Mouse (Mus musculus): ENCODE data around the gene Hoxd3.

- no peak for TF ChIP-seq CTCF (IDR thresholded peaks at IDR 0.05; ENCODE audit: borderline replicate concordance, control insufficient read depth, extremely low read depth, insufficient read depth, low read length, poor library complexity)
- no peak for TF ChIP-seq POLR2A (IDR thresholded peaks at IDR 0.05; ENCODE audit: control insufficient read depth, extremely low read depth, insufficient read depth, low read length, poor library complexity)
Measured at GRCm38 (mm10) chr2:74724244-74725015, 12.7 kb downstream of the Hoxd3 start.
